Mouse (Mus musculus) kidney, adult 2 months (tissue): ENCODE results near the gene Foxn1.

Experiments used
- CTCF ChIP-seq: fragments of 200-500 bp; conservative IDR thresholded peaks from 2 replicates; pipeline ENCODE4 v1.5.1; 2011; ENCODE audit warnings: low read depth, mild to moderate bottlenecking, control low read depth, low read length, moderate library complexity, mixed read lengths; ENCODE audit not compliant: insufficient read depth, insufficient read length
- POLR2A ChIP-seq: fragments of 200-500 bp; IDR thresholded peaks from one replicate; pipeline ENCODE4 v1.6.1; 2011; ENCODE audit warnings: low read depth, low read length, control low read depth

DNA sequence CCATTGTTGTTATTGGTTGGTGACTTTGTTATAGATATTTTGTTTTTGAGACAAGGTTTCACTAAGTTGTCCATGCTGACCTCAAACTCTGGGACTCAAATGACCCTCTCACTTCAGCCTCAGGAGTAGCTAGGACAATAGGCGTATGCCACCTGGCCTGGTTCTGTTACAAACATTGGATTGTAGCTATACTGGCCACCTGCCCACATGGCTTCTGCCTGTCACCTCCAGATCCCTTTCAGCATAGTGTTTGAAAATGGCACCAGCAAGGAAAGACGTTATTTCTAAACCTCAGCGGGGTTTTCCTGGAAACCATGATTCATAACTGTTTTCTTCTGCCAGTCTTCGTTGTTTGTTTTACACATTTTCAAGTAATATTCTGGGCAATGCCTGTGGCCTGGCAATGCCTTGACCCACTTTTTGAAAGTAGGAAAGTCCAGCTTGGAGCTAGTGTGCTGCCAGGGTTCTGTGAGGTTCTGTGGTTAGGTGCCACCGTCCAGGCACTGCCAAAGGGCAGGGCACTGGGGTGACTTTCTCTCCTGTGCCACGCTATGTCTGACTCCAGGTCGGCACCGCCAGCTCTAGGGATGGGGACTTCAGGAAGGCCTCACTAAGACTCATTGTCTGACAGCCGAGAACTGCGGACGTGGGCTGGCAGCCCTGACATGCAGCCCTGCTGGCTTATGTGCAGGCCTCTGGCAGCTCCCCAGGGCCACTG, 25.4 kb upstream of the Foxn1 start:
- TF ChIP-seq CTCF: no peak
- no peak for TF ChIP-seq POLR2A
